Mouse (Mus musculus): ENCODE results near the gene Klhl2. TPM values are rescaled to one million over a fixed set of nuclear protein-coding genes. Genes with fewer than 3 reads are reported as not detected.

The Klhl2 gene
- polyA plus RNA-seq, 2 experiments: 9.5 to 12.4 TPM

GRCm38 (mm10) chr8:64798503-64798902 lies 51.3 kb downstream of the Klhl2 start:
- Histone ChIP-seq H3K27me3 (ENCODE audit: control insufficient read depth, insufficient read depth, low read length) (no peaks in the 10 kb centered on the region), H3K4me3 (replicated peaks; ENCODE audit: low read length) (no peak overlapping the region), H3K27ac (replicated peaks; ENCODE audit: low read depth, low read length) (no peak overlapping the region), H3K9me3 (ENCODE audit: control insufficient read depth, low read length) (no peaks in the 10 kb centered on the region), H3K4me2 (replicated peaks; ENCODE audit: low read depth, low read length, severe bottlenecking) (no peak overlapping the region), H3K36me3 (ENCODE audit: control insufficient read depth, insufficient read depth, low read length) (no peaks in the 10 kb centered on the region), H3K4me1 (ENCODE audit: control insufficient read depth, insufficient read depth, low read length) (no peaks in the 10 kb centered on the region), H3K9ac (ENCODE audit: low read depth, low read length, severe bottlenecking) (no peak overlapping the region)
- DNase-seq (ENCODE audit: low spot score) (no peak), ATAC-seq (ENCODE audit: low FRiP score, low read depth) (no peak)
- TF ChIP-seq POLR2A (IDR thresholded peaks at IDR 0.05; ENCODE audit: borderline replicate concordance, extremely low read depth, insufficient read depth, insufficient read length): no peak
- WGBS: 86% methylated on average over 3 of the region's 3 CpGs

- Histone ChIP-seq H3K4me3 (replicated peaks; ENCODE audit: low read length) (no peak overlapping the region), H3K27ac (replicated peaks; ENCODE audit: low read depth, low read length) (no peak overlapping the region), H3K4me2 (replicated peaks; ENCODE audit: low read depth, low read length, severe bottlenecking) (no peak overlapping the region), H3K36me3 (ENCODE audit: control insufficient read depth, insufficient read depth, low read length) (no peaks in the 10 kb centered on the region), H3K9ac (ENCODE audit: low read depth, low read length, severe bottlenecking) (no peak overlapping the region), H3K9me3 (ENCODE audit: control insufficient read depth, low read length) (no peaks in the 10 kb centered on the region), H3K4me1 (ENCODE audit: control insufficient read depth, insufficient read depth, low read length) (no peaks in the 10 kb centered on the region), H3K27me3 (ENCODE audit: control insufficient read depth, insufficient read depth, low read length) (no peaks in the 10 kb centered on the region)
- ATAC-seq (ENCODE audit: low FRiP score, low read depth) (no peak), DNase-seq (ENCODE audit: low spot score) (no peak)
- no peak for TF ChIP-seq POLR2A (IDR thresholded peaks at IDR 0.05; ENCODE audit: borderline replicate concordance, extremely low read depth, insufficient read depth, insufficient read length)
- 84% methylated on average over 10 of the region's 10 CpGs for WGBS
Observed at GRCm38 (mm10) chr8:64797751-64798150, 52.1 kb downstream of the Klhl2 start.

- WGBS: 75% methylated on average over 4 of the region's 4 CpGs
- H3K4me3 ChIP-seq (replicated peaks; ENCODE audit: low read length): no peak overlapping the region
- no peak for DNase-seq (ENCODE audit: low spot score)
- no peak for TF ChIP-seq POLR2A (IDR thresholded peaks at IDR 0.05; ENCODE audit: borderline replicate concordance, extremely low read depth, insufficient read depth, insufficient read length)
- no peak overlapping the region for H3K4me2 ChIP-seq (replicated peaks; ENCODE audit: low read depth, low read length, severe bottlenecking)
- ATAC-seq (ENCODE audit: low FRiP score, low read depth): no peak
- H3K9ac ChIP-seq (ENCODE audit: low read depth, low read length, severe bottlenecking): no peak overlapping the region
- H3K9me3 ChIP-seq (ENCODE audit: control insufficient read depth, low read length): no peaks in the 10 kb centered on the region
- H3K27ac ChIP-seq (replicated peaks; ENCODE audit: low read depth, low read length): no peak overlapping the region
- no peaks in the 10 kb centered on the region for H3K36me3 ChIP-seq (ENCODE audit: control insufficient read depth, insufficient read depth, low read length)
- no peaks in the 10 kb centered on the region for H3K4me1 ChIP-seq (ENCODE audit: control insufficient read depth, insufficient read depth, low read length)
- no peaks in the 10 kb centered on the region for H3K27me3 ChIP-seq (ENCODE audit: control insufficient read depth, insufficient read depth, low read length)
Observed at GRCm38 (mm10) chr8:64791250-64791881, 58.5 kb downstream of the Klhl2 start.

GRCm38 (mm10) chr8:64790418-64790817 lies 59.4 kb downstream of the Klhl2 start:
- no peak overlapping the region for H3K4me2 ChIP-seq (replicated peaks; ENCODE audit: low read depth, low read length, severe bottlenecking)
- no peaks in the 10 kb centered on the region for H3K9me3 ChIP-seq (ENCODE audit: control insufficient read depth, low read length)
- no peak overlapping the region for H3K4me3 ChIP-seq (replicated peaks; ENCODE audit: low read length)
- WGBS: 58% methylated on average over 2 of the region's 2 CpGs
- H3K9ac ChIP-seq (ENCODE audit: low read depth, low read length, severe bottlenecking): no peak overlapping the region
- TF ChIP-seq POLR2A (IDR thresholded peaks at IDR 0.05; ENCODE audit: borderline replicate concordance, extremely low read depth, insufficient read depth, insufficient read length): no peak
- no peak overlapping the region for H3K27ac ChIP-seq (replicated peaks; ENCODE audit: low read depth, low read length)
- no peaks in the 10 kb centered on the region for H3K4me1 ChIP-seq (ENCODE audit: control insufficient read depth, insufficient read depth, low read length)
- no peaks in the 10 kb centered on the region for H3K27me3 ChIP-seq (ENCODE audit: control insufficient read depth, insufficient read depth, low read length)
- DNase-seq (ENCODE audit: low spot score): no peak
- ATAC-seq (ENCODE audit: low FRiP score, low read depth): no peak
- H3K36me3 ChIP-seq (ENCODE audit: control insufficient read depth, insufficient read depth, low read length): no peaks in the 10 kb centered on the region

GRCm38 (mm10) chr8:64788715-64789114 lies 61.1 kb downstream of the Klhl2 start:
- H3K36me3 ChIP-seq (ENCODE audit: control insufficient read depth, insufficient read depth, low read length): no peaks in the 10 kb centered on the region
- DNase-seq (ENCODE audit: low spot score): no peak
- H3K9ac ChIP-seq (ENCODE audit: low read depth, low read length, severe bottlenecking): no peak overlapping the region
- no peaks in the 10 kb centered on the region for H3K4me1 ChIP-seq (ENCODE audit: control insufficient read depth, insufficient read depth, low read length)
- no peaks in the 10 kb centered on the region for H3K27me3 ChIP-seq (ENCODE audit: control insufficient read depth, insufficient read depth, low read length)
- WGBS: 85% methylated on average over 4 of the region's 4 CpGs
- TF ChIP-seq POLR2A (IDR thresholded peaks at IDR 0.05; ENCODE audit: borderline replicate concordance, extremely low read depth, insufficient read depth, insufficient read length): no peak
- no peak for ATAC-seq (ENCODE audit: low FRiP score, low read depth)
- no peak overlapping the region for H3K27ac ChIP-seq (replicated peaks; ENCODE audit: low read depth, low read length)
- H3K4me3 ChIP-seq (replicated peaks; ENCODE audit: low read length): no peak overlapping the region
- H3K9me3 ChIP-seq (ENCODE audit: control insufficient read depth, low read length): no peaks in the 10 kb centered on the region
- H3K4me2 ChIP-seq (replicated peaks; ENCODE audit: low read depth, low read length, severe bottlenecking): no peak overlapping the region
